In the genomic region with DNA sequence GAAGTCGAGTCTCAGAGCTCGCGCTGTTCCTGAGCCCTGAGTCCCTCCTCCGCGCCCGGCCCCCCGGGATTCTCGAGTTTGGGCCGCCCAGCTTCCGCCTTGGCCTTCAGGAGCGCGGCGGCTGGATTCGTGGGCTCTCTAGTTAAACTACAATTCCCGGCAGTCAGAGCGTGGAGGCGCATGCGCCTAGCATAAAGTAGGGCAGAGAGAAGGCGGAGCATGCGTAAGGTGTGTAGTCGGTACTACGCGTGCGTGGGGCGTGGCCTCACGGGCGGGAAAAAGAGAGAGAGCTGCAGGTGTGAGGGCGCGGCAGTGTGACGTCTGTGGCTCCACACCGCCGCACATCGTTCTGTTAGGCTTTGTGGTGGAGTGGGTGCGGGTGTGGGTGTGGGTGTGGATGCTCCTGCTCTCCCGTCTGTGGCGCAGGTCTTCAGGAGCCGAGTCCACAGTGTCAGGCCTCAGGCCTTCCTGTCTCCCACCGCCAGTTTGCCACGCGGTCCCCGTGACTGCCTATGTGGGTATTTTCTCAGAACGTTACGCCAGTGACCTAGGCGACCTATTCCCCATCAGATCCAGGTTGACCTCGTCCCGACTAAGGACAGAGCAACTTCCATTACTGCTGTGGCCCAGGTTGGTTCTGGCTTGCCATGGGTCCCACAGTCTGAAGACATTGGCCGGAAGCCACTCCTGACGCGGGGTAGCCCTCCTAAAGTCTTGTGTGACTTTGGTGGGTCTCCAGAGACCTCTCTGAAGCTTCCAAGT, we compare ENCODE assay signal across 8 mouse cellular contexts. TPM values are rescaled to one million over a fixed set of nuclear protein-coding genes. Genes with fewer than 3 reads are reported as not detected.
A peak's percentile ranks its signal among the peaks of the same experiment; 100 is the strongest.
DNase-seq lines count a peak whose midpoint lies in the region; ATAC-seq and TF ChIP-seq lines count a peak whose summit lies in the region.

Gene Cc2d1a, minus strand, starts transcription at position 168 of the 762 bp plus-strand sequence.
Gene 4930432K21Rik, plus strand, starts transcription at position 257 of the 762 bp plus-strand sequence.

- H3K4me3 ChIP-seq in C2C12 (ENCODE audit: insufficient read depth, poor library complexity, severe bottlenecking), result peak within 1 kb of the TSS; percentile 70
- H3K4me3 ChIP-seq in heart, embryonic 12.5 days, result peak within 1 kb of the TSS; percentile 72
- peak within 1 kb of the TSS; percentile 62 for H3K4me3 ChIP-seq in kidney, postnatal 0 days (replicated peaks; ENCODE audit: low read depth, low read length)
- H3K4me3 ChIP-seq in liver, embryonic 11.5 days (ENCODE audit: low read depth, low read length), result peak within 1 kb of the TSS; percentile 77
- H3K4me3 ChIP-seq in stomach, embryonic 14.5 days (ENCODE audit: low read depth, low read length), result peak within 1 kb of the TSS; percentile 63

- ATAC-seq in erythroid progenitor cell, adult 5-6 weeks (replicated peaks; ENCODE audit: low FRiP score, poor library complexity, severe bottlenecking), result peak; percentile 95
- ATAC-seq in heart, embryonic 12.5 days (ENCODE audit: insufficient number of reproducible peaks, low FRiP score), result peak; percentile 91
- peak; percentile 89 for ATAC-seq in kidney, postnatal 0 days (replicated peaks; ENCODE audit: low FRiP score, low read depth)
- peak; percentile 93 for ATAC-seq in liver, embryonic 11.5 days (replicated peaks; ENCODE audit: low FRiP score)
- ATAC-seq in stomach, embryonic 14.5 days (ENCODE audit: insufficient number of reproducible peaks, insufficient read depth, low FRiP score, low read depth), result peak; percentile 95

- peak; percentile 91 for DNase-seq in brain, embryonic 18.5 days (ENCODE audit: low read depth, low spot score)
- peak; percentile 98 for DNase-seq in kidney, postnatal 0 days (ENCODE audit: low spot score)
- DNase-seq in liver, embryonic 11.5 days (ENCODE audit: low spot score), result peak; percentile 88
- DNase-seq in naive thymus-derived CD4-positive, alpha-beta T cell, adult 2 months (ENCODE audit: low read depth), result peak; percentile 98

- no peak within 1 kb of the TSS for H3K27ac ChIP-seq in heart, embryonic 12.5 days (ENCODE audit: poor library complexity, severe bottlenecking)
- peak within 1 kb of the TSS; percentile 60; the same call in 1 of the 2 replicates for H3K27ac ChIP-seq in kidney, postnatal 0 days
- H3K27ac ChIP-seq in liver, embryonic 11.5 days (ENCODE audit: low read depth, low read length), result no peak within 1 kb of the TSS
- H3K27ac ChIP-seq in stomach, embryonic 14.5 days (ENCODE audit: low read length), result peak within 1 kb of the TSS; percentile 79

- WGBS in heart, embryonic 12.5 days, result 17% methylated on average over 49 of the region's 49 CpGs
- 19% methylated on average over 48 of the region's 49 CpGs for WGBS in kidney, postnatal 0 days
- 15% methylated on average over 49 of the region's 49 CpGs for WGBS in liver, embryonic 11.5 days
- 17% methylated on average over 48 of the region's 49 CpGs for WGBS in stomach, embryonic 14.5 days

- no peaks in the 10 kb centered on the region for H3K9me3 ChIP-seq in heart, embryonic 12.5 days (replicated peaks)
- H3K9me3 ChIP-seq in kidney, postnatal 0 days (replicated peaks; ENCODE audit: low read length), result no peaks in the 10 kb centered on the region
- no peaks in the 10 kb centered on the region for H3K9me3 ChIP-seq in liver, embryonic 11.5 days (ENCODE audit: control insufficient read depth, low read length)
- H3K9me3 ChIP-seq in stomach, embryonic 14.5 days (ENCODE audit: control insufficient read depth, low read depth, low read length), result no peaks in the 10 kb centered on the region

- H3K4me1 ChIP-seq in heart, embryonic 12.5 days (replicated peaks), result peaks cover 14% of the 10 kb centered on the region
- peaks cover 10% of the 10 kb centered on the region; the same call in 1 of the 2 replicates for H3K4me1 ChIP-seq in kidney, postnatal 0 days (replicated peaks; ENCODE audit: insufficient read depth, low read length)
- peaks cover 8% of the 10 kb centered on the region for H3K4me1 ChIP-seq in liver, embryonic 11.5 days (replicated peaks; ENCODE audit: control insufficient read depth, insufficient read depth, low read length)
- H3K4me1 ChIP-seq in stomach, embryonic 14.5 days (ENCODE audit: control insufficient read depth, insufficient read depth, low read length), result peaks cover 17% of the 10 kb centered on the region

- peak within 1 kb of the TSS; percentile 87 for H3K9ac ChIP-seq in heart, embryonic 12.5 days
- H3K9ac ChIP-seq in kidney, postnatal 0 days (ENCODE audit: low read depth, low read length), result peak within 1 kb of the TSS; percentile 77
- peak within 1 kb of the TSS; percentile 85 for H3K9ac ChIP-seq in liver, embryonic 11.5 days (ENCODE audit: low read depth, low read length)
- peak within 1 kb of the TSS; percentile 83 for H3K9ac ChIP-seq in stomach, embryonic 14.5 days (replicated peaks; ENCODE audit: low read depth, low read length)

- H3ac ChIP-seq in C2C12 (ENCODE audit: control insufficient read depth, insufficient read length, low read depth), result peak within 1 kb of the TSS; percentile 78

- H3K4me2 ChIP-seq in heart, embryonic 12.5 days, result peak within 1 kb of the TSS; percentile 93
- H3K4me2 ChIP-seq in kidney, postnatal 0 days (ENCODE audit: low read length), result peak within 1 kb of the TSS; percentile 93
- peak within 1 kb of the TSS; percentile 93 for H3K4me2 ChIP-seq in liver, embryonic 11.5 days
- H3K4me2 ChIP-seq in stomach, embryonic 14.5 days (replicated peaks; ENCODE audit: low read depth, low read length), result peak within 1 kb of the TSS; percentile 88

- H3K36me3 ChIP-seq in C2C12 (ENCODE audit: control insufficient read depth, insufficient read depth), result peaks cover 7% of the 10 kb centered on the region
- peaks cover 19% of the 10 kb centered on the region for H3K36me3 ChIP-seq in heart, embryonic 12.5 days
- H3K36me3 ChIP-seq in kidney, postnatal 0 days (ENCODE audit: insufficient read depth, low read length), result peaks cover 11% of the 10 kb centered on the region; the same call in 1 of the 2 replicates
- H3K36me3 ChIP-seq in liver, embryonic 11.5 days (ENCODE audit: control insufficient read depth, insufficient read depth, low read length), result peaks cover 5% of the 10 kb centered on the region; the same call in 1 of the 2 replicates
- H3K36me3 ChIP-seq in stomach, embryonic 14.5 days (ENCODE audit: control insufficient read depth, insufficient read depth, low read length), result peaks cover 10% of the 10 kb centered on the region

- peaks cover 15% of the 10 kb centered on the region for H3K79me2 ChIP-seq in C2C12 (ENCODE audit: control insufficient read depth, insufficient read depth)

- peaks cover 2% of the 10 kb centered on the region for H3K79me3 ChIP-seq in C2C12 (ENCODE audit: low read depth)

- H3K27me3 ChIP-seq in C2C12 (ENCODE audit: control insufficient read depth, insufficient read depth, insufficient read length), result no peaks in the 10 kb centered on the region
- H3K27me3 ChIP-seq in heart, embryonic 12.5 days (replicated peaks), result no peaks in the 10 kb centered on the region
- H3K27me3 ChIP-seq in kidney, postnatal 0 days (ENCODE audit: insufficient read depth, low read length), result no peaks in the 10 kb centered on the region
- no peaks in the 10 kb centered on the region for H3K27me3 ChIP-seq in liver, embryonic 11.5 days (replicated peaks; ENCODE audit: control insufficient read depth, insufficient read depth, low read length)
- H3K27me3 ChIP-seq in stomach, embryonic 14.5 days (ENCODE audit: control insufficient read depth, insufficient read depth, low read length), result no peaks in the 10 kb centered on the region

- TF ChIP-seq CTCF in C2C12 (IDR thresholded peaks at IDR 0.05; ENCODE audit: control insufficient read depth, insufficient read depth, insufficient read length), result no peak
- 0 out of 2 replicates have a peak, but pooled peaks have one; percentile 7 for TF ChIP-seq CTCF in kidney, postnatal 0 days (IDR thresholded peaks at IDR 0.05; ENCODE audit: low read depth)

TF ChIP-seq in C2C12, 6 proteins besides CTCF, POLR2A, EP300 and RAD21:
- TF ChIP-seq MYOD1 (IDR thresholded peaks at IDR 0.05; ENCODE audit: control insufficient read depth, insufficient read length, low read depth), result no peak
- TF ChIP-seq MAX (IDR thresholded peaks at IDR 0.05), result peak; percentile 87
- TF ChIP-seq USF1 (IDR thresholded peaks at IDR 0.05; ENCODE audit: low read depth), result no peak

RNA-seq across cellular contexts. Expression of gene Cc2d1a, which starts in this region (rescaled TPM):
- 25.2 TPM for polyA plus RNA-seq in C2C12 (2012; fragmentation: generic; extraction: Trizol)
- 2.1 and 4.3 TPM in 2 replicates for total RNA-seq in erythroid progenitor cell, adult 5-6 weeks (2015; ENCODE audit: low replicate concordance)
- total RNA-seq in erythroid progenitor cell, adult 5-6 weeks (2017; ENCODE audit: low replicate concordance), result 1.3 and 17.9 TPM in 2 replicates
- polyA plus RNA-seq in heart, embryonic 12.5 days (2016; fragmentation: Nextera tagmentation; extraction: Ambion mirVana), result 17.7 and 18.1 TPM in 2 replicates
- 17.2 and 19.1 TPM in 2 replicates for polyA plus RNA-seq in kidney, postnatal 0 days (2015; fragmentation: Nextera tagmentation; extraction: Ambion mirVana)
- 13.7 and 14.1 TPM in 2 replicates for polyA plus RNA-seq in liver, embryonic 11.5 days (2014; fragmentation: Nextera tagmentation; extraction: Ambion mirVana)
- polyA plus RNA-seq in stomach, embryonic 14.5 days (2014; fragmentation: Nextera tagmentation; extraction: Ambion mirVana), result 17.9 and 18.2 TPM in 2 replicates

RNA-seq across cellular contexts. Expression of gene 4930432K21Rik, which starts in this region (rescaled TPM):
- 0.61 TPM for polyA plus RNA-seq in C2C12 (2012; fragmentation: generic; extraction: Trizol)
- not detected in 2 replicates for total RNA-seq in erythroid progenitor cell, adult 5-6 weeks (2015; ENCODE audit: low replicate concordance)
- 0.51 TPM in 1 of 2 replicates, not detected in the other for total RNA-seq in erythroid progenitor cell, adult 5-6 weeks (2017; ENCODE audit: low replicate concordance)
- polyA plus RNA-seq in heart, embryonic 12.5 days (2016; fragmentation: Nextera tagmentation; extraction: Ambion mirVana), result 1.00 and 1.1 TPM in 2 replicates
- polyA plus RNA-seq in kidney, postnatal 0 days (2015; fragmentation: Nextera tagmentation; extraction: Ambion mirVana), result 1.3 and 1.6 TPM in 2 replicates
- polyA plus RNA-seq in liver, embryonic 11.5 days (2014; fragmentation: Nextera tagmentation; extraction: Ambion mirVana), result 0.36 and 0.47 TPM in 2 replicates
- 0.59 and 0.94 TPM in 2 replicates for polyA plus RNA-seq in stomach, embryonic 14.5 days (2014; fragmentation: Nextera tagmentation; extraction: Ambion mirVana)

Comparison
In these comparisons a context has a peak if more than half of its experiments do, and no peak if none do; other contexts are left out.
1. H3K27ac ChIP-seq: peak in kidney, postnatal 0 days (single experiment) and stomach, embryonic 14.5 days (single experiment); none in heart, embryonic 12.5 days (single experiment) and liver, embryonic 11.5 days (single experiment).
2. Peak in every context shown above with its lines, with median percentiles within 50 percentile points of each other: H3K4me3 ChIP-seq, DNase-seq, ATAC-seq, H3K4me2 ChIP-seq and H3K9ac ChIP-seq.